Mouse (Mus musculus): Measurements from ENCODE around the gene Rnf141.
A peak's percentile ranks its signal among the peaks of the same experiment; 100 is the strongest.

Rnf141 gene

GRCm38 (mm10) chr7:110843916-110844874 is at the start of gene Rnf141:
TSS of gene Rnf141 (minus strand) at chr7:110844457.
- DNase-seq, result peak; percentile 91 to 94

GRCm38 (mm10) chr7:110891501-110891986 is 47.3 kb upstream of the Rnf141 start:
- no peak for DNase-seq

DNA sequence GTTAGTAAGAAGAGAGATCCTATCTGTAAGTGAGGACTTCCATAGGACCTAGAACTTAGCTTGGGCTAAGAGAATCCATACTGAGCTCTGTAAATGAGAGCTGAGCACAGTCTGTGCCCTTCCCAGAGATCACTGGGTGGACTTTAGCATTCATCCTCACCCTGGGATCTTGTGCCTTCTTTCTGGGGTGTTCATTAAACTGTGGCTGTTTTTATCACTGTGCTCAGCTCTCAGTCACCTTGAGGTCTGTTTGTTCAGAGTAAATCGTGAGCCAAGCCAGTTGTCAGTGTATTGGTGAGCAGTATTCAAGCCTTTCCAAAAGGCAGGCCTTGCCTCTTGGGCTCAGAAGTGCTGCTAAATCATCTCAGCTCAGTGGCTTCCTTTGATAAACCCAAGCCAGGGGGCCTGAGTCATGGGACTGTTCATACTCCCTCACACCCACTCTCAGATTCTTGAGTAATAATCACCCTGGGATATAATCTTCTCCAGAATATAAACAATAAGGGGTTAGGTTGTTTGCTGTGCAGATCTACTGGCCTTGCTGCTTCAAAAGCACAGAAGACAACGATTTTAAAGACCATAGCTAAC is 37.6 kb upstream of the Rnf141 start:
- DNase-seq, result no peak

DNA sequence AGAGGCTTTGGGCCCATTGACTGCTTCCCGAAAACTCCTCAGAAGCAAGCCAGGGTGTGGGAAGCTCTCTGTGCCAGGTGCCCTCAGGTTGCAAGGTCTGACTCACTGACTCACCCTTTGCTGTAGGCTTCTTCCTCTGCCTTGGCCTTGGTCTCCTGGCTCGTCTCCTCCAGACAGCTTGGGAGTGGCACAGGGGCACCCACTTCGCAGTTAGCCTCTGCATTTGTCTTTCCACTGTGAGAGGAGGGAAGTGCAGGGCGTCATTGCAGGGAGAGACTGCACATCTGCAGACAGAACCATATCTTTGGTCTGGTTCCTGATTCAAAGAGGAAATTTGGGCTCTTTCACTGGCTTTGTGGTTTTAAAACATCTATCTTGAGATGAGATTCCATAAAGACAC is 33.8 kb upstream of the Rnf141 start:
- DNase-seq, result no peak

GRCm38 (mm10) chr7:110876965-110877364 is 32.7 kb upstream of the Rnf141 start:
- no peak for DNase-seq

DNA sequence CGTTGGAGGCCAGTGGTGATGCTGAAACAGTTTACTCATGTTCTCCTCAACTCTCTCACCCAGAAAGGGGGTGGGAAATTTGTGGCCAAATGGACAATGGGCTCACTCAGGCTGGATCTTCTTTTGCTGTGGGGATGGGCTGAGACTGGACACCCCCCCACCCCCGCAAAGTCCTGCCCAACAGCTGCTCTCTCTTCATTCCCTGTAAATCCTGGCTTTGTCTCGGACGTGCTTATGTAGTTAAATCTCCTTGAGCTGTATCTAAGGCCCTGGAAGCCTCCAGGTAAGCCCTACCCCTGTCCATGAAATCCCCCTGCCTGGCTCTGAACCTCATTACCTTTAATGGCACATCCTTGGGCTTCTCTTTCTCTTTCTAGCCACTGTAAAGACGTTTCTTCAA is 24.6 kb upstream of the Rnf141 start:
- DNase-seq, result no peak

DNA sequence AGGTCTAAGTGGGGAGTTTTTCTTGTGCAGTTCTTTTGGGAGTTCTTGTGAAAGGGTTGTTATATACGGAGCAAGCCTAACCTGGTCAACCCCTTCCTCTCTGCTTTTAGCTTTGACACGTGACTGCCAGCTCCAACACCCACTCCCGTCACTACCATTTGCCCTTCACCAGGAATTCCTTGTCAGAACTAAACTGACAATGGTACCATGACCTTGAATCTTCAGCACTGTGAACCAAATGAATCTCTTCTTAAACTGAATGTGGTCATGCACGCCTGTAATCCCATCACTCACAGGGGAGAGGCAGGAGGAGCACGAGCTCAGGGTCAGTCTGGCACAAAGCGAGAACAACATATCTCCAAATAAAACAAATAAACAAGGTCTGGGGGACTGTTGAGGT is 22.9 kb upstream of the Rnf141 start:
- DNase-seq, result no peak

GRCm38 (mm10) chr7:110866021-110866420 is 21.8 kb upstream of the Rnf141 start:
- DNase-seq, result no peak

DNA sequence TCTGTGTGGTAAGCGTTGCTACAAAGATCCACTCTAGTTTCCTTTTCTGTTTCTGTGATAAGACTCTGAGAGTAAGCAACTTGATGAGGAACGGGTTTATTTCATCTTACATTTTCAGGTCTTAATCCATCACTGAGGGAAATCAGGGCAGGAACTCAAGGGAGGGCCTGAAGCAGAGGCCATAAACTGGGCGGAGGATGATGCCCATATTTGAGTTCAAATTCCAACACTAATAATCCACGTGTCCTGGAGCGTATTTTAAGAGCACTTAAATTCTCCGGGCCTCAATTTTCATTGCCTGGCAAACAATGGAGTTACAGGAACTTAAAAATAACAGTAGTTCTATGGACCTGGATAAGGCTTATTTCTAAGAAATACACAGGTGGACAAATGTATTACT is 21.3 kb upstream of the Rnf141 start:
- no peak for DNase-seq

GRCm38 (mm10) chr7:110865038-110865437 is 20.8 kb upstream of the Rnf141 start:
- DNase-seq, result no peak

DNA sequence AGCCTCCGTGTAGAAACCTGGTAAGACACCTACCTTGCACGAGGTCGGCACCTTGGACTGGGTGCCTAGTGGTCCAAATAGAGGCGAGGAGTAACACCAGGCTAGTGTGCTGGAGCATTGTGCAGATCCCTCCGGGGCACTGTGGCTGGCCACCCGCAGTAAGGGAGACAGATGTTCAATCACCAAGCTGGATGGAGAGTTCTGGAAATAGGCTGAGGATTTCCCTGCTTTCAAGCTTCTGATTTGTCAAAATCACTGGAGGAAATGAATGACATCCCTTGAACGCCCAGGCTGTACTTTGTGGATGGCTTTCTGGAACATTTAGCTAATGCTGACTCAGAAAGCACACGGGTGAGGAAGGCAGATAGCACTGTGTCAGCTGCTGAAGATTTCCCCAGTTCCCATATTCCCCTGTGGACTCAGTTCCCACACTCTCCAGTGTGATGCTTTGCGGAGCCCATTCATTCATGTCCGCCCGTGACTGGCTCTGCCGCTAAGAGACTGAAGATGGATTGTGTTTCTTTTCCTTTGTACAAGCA is 18.6 kb upstream of the Rnf141 start, which contains the start of gene Lyve1:
Gene Lyve1, minus strand, starts transcription at position 489 of the 539 bp plus-strand sequence.
- DNase-seq, result no peak

DNA sequence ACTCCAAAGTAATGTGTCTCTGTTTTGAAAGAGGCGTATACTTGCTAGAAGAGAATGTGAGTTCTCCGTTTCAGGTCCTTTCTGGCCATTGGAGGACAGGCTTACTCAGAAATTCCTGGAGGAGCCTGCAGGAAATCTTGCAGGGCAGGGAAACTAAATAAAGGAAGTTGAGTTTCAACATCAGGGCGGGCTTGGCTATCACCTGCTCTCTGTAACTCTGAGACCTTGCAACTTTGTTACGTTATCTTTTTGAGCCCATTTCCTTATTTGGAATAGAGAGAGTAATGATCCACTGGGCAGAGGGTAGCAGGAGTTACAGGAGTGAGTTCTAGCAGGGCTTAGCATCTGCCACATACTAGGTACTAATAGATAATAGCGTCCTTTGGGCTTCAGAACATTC is 15.9 kb upstream of the Rnf141 start:
- DNase-seq, result no peak

DNA sequence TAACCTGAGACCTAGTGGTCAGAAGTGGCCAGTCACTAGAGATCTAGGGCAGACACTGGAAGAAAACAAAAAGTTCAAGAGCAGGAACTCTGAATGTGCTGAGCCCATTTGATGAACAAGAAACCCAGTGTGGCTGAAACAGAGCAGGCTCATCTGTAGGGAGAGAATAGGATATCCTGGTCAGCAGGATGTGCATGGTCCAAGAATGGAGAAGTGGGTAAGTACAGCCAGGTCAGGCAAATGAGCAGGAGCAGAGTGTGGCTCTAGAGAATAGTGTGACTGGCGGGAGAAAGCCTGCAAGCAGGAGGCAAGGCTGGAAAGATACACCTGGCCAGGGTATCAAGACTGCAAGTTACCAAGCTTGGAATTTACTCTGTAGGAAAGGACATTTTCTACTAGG is 11.3 kb upstream of the Rnf141 start:
- DNase-seq, result no peak

DNA sequence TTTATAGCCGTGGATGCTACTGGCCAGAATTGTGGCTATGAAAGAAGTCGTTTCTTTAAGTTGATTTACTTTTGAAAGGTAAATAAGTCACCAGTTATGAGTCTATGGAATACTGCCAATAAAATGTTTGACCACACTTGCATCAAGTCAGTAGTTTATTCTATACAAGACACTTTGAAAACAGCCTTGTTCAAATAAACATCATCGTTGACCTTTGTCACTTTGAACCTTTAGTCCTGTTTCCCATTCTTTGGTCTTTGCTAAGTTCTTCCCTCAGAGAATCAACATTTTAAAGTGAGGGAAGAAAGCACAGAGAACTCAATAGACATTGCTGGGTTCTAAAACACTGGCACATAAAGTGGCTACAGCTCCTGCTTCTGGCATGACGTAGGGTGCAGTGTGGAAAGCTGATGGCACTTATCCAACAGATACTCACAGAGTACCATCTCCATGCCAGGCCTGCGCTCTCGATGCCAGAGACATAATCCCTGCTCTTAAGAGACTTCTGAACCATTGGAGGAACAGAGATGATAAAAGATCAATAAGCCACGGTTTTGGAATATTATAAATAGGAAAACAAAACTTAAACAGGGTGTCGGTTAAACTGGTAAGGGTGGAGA is 10.8 kb upstream of the Rnf141 start:
- DNase-seq, result no peak

GRCm38 (mm10) chr7:110854519-110854918 is 10.3 kb upstream of the Rnf141 start:
- DNase-seq, result no peak

GRCm38 (mm10) chr7:110853611-110854010 is 9.4 kb upstream of the Rnf141 start:
- no peak for DNase-seq

DNA sequence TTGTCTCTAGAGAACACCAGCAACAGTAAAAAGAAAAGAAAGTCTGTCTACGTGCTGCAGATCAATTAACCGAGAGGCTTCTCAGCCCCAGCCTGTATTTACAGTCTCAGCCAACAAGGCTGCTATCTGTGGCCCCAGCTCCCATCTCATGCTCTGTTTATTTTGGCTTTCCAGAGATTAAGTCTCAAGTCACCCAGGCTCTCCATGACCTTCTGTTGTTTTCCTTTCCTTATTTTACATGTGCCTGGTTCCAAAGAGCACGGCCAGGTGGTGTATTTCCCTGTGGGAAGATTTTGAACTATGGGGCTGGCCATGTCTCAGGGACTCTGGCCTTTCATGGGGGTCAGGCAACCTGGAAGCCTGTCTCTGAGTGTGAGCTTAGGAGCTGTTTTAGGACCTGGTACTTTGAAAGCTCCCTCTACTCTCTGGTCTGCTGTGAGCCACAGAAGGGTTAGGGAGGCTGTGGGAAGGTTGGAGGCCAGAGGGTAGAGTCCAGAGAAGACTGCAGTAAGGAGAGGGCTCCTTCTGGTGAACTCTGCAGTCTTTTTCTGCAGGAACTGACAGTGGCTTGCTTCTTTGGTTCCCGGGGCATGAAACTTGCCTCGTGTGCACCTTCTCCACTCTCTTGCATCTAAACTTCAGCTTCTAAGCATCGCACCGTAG is 7.4 kb upstream of the Rnf141 start:
- DNase-seq, result no peak

GRCm38 (mm10) chr7:110848371-110848770 is 4.1 kb upstream of the Rnf141 start:
- DNase-seq, result no peak

- no peak for DNase-seq
Measured at GRCm38 (mm10) chr7:110847321-110847720, 3.1 kb upstream of the Rnf141 start.

- DNase-seq, result no peak
Measured at GRCm38 (mm10) chr7:110840332-110840731, 3.9 kb downstream of the Rnf141 start.

GRCm38 (mm10) chr7:110834522-110834921 is 9.7 kb downstream of the Rnf141 start:
- no peak for DNase-seq

GRCm38 (mm10) chr7:110834018-110834417 is 10.2 kb downstream of the Rnf141 start:
- DNase-seq, result no peak

- no peak for DNase-seq
Measured at GRCm38 (mm10) chr7:110833024-110833423, 11.2 kb downstream of the Rnf141 start.

Data from cerebellum, postnatal 36 days (tissue).